Mouse (Mus musculus) embryonic facial prominence, embryonic 10.5 days (tissue): ENCODE results near the gene Slc43a2. TPM values are rescaled to one million over a fixed set of nuclear protein-coding genes. Genes with fewer than 3 reads are reported as not detected.

Source experiments
- DNase-seq: peaks from one replicate; pipeline ENCODE4 v3.0.0-alpha.2; 2017; ENCODE audit warnings: low spot score
- H3K27ac ChIP-seq: fragments of 300-500 bp; sonication (generic); replicated peaks from 2 replicates; pipeline ENCODE4 v1.5.1; 2016; ENCODE audit warnings: mild to moderate bottlenecking
- H3K27me3 ChIP-seq: fragments of 300-500 bp; sonication (generic); replicated peaks from 2 replicates; pipeline ENCODE4 v1.6.1; 2016; ENCODE audit warnings: low read depth, mild to moderate bottlenecking; ENCODE audit not compliant: poor library complexity, severe bottlenecking
- H3K36me3 ChIP-seq: fragments of 300-500 bp; sonication (generic); replicated peaks from 2 replicates; pipeline ENCODE4 v1.6.1; 2016; ENCODE audit warnings: mild to moderate bottlenecking, moderate library complexity
- H3K4me1 ChIP-seq: fragments of 300-500 bp; sonication (generic); 2 replicates; pipeline ENCODE4 v1.6.1; 2016
- H3K4me3 ChIP-seq: fragments of 300-500 bp; sonication (generic); 2 replicates; pipeline ENCODE4 v1.5.1; 2016; ENCODE audit warnings: mild to moderate bottlenecking, moderate library complexity
- H3K9me3 ChIP-seq: fragments of 300-500 bp; sonication (generic); 2 replicates; pipeline ENCODE4 v1.6.1; 2016; ENCODE audit warnings: mild to moderate bottlenecking
- WGBS: fragments of 180-500 bp; shearing (Covaris S2); methylation state at CpG from one replicate; pipeline ENCODE4 v1.1.7; 2016; 5-methylcytosine and 5-hydroxymethylcytosine counted together
- polyA plus RNA-seq: library from polyadenylated mRNA; unstranded; fragments of >200 nt; fragmentation: Nextera tagmentation; extraction: Ambion mirVana; gene quantifications from 2 replicates; pipeline ENCODE4 v1.2.1, GENCODE M21; 2016

Gene Slc43a2
- polyA plus RNA-seq, 1 experiment from 2014 or later, result 5.6 TPM

GRCm38 (mm10) chr11:75512301-75513018 lies 19.0 kb upstream of the Slc43a2 start:
- 78% methylated on average over 9 of the region's 9 CpGs for WGBS

GRCm38 (mm10) chr11:75513336-75513735 lies 18.2 kb upstream of the Slc43a2 start, which contains the start of gene Scarf1:
Scarf1 (plus strand) TSS chr11:75513540.
- 55% methylated on average over 8 of the region's 8 CpGs for WGBS
- Histone ChIP-seq H3K4me3 (peak within 1 kb of the TSS; percentile 2; the same call in 1 of the 2 replicates), H3K27ac (peak within 1 kb of the TSS; percentile 2; the same call in 1 of the 2 replicates), H3K9me3 (no peaks in the 10 kb centered on the region), H3K27me3 (no peaks in the 10 kb centered on the region), H3K36me3 (peaks cover 37% of the 10 kb centered on the region), H3K4me1 (peaks cover 32% of the 10 kb centered on the region)
- no peak for DNase-seq

More at GRCm38 (mm10) chr11:75512301-75513018, 19.0 kb upstream of the Slc43a2 start:
- no peak for DNase-seq
- Histone ChIP-seq H3K27me3 (no peaks in the 10 kb centered on the region), H3K4me1 (peaks cover 34% of the 10 kb centered on the region), H3K36me3 (peaks cover 45% of the 10 kb centered on the region), H3K27ac (no peak overlapping the region), H3K4me3 (0 out of 2 replicates have a peak overlapping the region, but pooled peaks have one; percentile 2), H3K9me3 (no peaks in the 10 kb centered on the region)

- Histone ChIP-seq H3K36me3 (peaks cover 21% of the 10 kb centered on the region), H3K27ac (no peak overlapping the region), H3K27me3 (no peaks in the 10 kb centered on the region), H3K9me3 (no peaks in the 10 kb centered on the region), H3K4me3 (no peak overlapping the region), H3K4me1 (peaks cover 14% of the 10 kb centered on the region)
- DNase-seq, result no peak
- 93% methylated on average over 25 of the region's 25 CpGs for WGBS
These were observed 16.3 kb upstream of the Slc43a2 start for GRCm38 (mm10) chr11:75515186-75515585.

- WGBS, result 81% methylated on average over 15 of the region's 15 CpGs
These were observed 11.5 kb upstream of the Slc43a2 start for GRCm38 (mm10) chr11:75519834-75520633.

GRCm38 (mm10) chr11:75521609-75522008 lies 9.9 kb upstream of the Slc43a2 start:
- Histone ChIP-seq H3K27ac (no peak overlapping the region), H3K36me3 (no peaks in the 10 kb centered on the region), H3K9me3 (no peaks in the 10 kb centered on the region), H3K27me3 (no peaks in the 10 kb centered on the region), H3K4me1 (no peaks in the 10 kb centered on the region), H3K4me3 (no peak overlapping the region)
- WGBS, result 86% methylated on average over 4 of the region's 4 CpGs
- DNase-seq, result no peak

More at GRCm38 (mm10) chr11:75519834-75520633, 11.5 kb upstream of the Slc43a2 start:
- H3K4me1 ChIP-seq, result no peaks in the 10 kb centered on the region
- H3K36me3 ChIP-seq, result 0 out of 2 replicates have a peak, but pooled peaks cover 3% of the 10 kb centered on the region
- H3K27me3 ChIP-seq, result no peaks in the 10 kb centered on the region
- no peak overlapping the region for H3K4me3 ChIP-seq
- DNase-seq, result no peak
- no peak overlapping the region for H3K27ac ChIP-seq
- no peaks in the 10 kb centered on the region for H3K9me3 ChIP-seq

- Histone ChIP-seq H3K27me3 (no peaks in the 10 kb centered on the region), H3K4me3 (no peak overlapping the region), H3K27ac (no peak overlapping the region), H3K36me3 (no peaks in the 10 kb centered on the region), H3K4me1 (no peaks in the 10 kb centered on the region), H3K9me3 (no peaks in the 10 kb centered on the region)
- DNase-seq, result no peak
- 87% methylated on average over 2 of the region's 2 CpGs for WGBS
These were observed 8.7 kb upstream of the Slc43a2 start for GRCm38 (mm10) chr11:75522793-75523192.

GRCm38 (mm10) chr11:75525531-75526125 lies 5.9 kb upstream of the Slc43a2 start:
- DNase-seq, result no peak
- no peak overlapping the region for H3K4me3 ChIP-seq
- 83% methylated on average over 15 of the region's 15 CpGs for WGBS
- no peaks in the 10 kb centered on the region for H3K9me3 ChIP-seq
- H3K27ac ChIP-seq, result no peak overlapping the region
- H3K36me3 ChIP-seq, result no peaks in the 10 kb centered on the region
- H3K4me1 ChIP-seq, result no peaks in the 10 kb centered on the region
- no peaks in the 10 kb centered on the region for H3K27me3 ChIP-seq

GRCm38 (mm10) chr11:75526943-75527342 lies 4.6 kb upstream of the Slc43a2 start:
- whole genome bisulfite sequencing, result 90% methylated on average over 6 of the region's 6 CpGs
- no peak for DNase-seq
- no peaks in the 10 kb centered on the region for H3K36me3 ChIP-seq
- H3K9me3 ChIP-seq, result no peaks in the 10 kb centered on the region
- H3K27ac ChIP-seq, result no peak overlapping the region
- H3K4me1 ChIP-seq, result peaks cover 5% of the 10 kb centered on the region
- no peaks in the 10 kb centered on the region for H3K27me3 ChIP-seq
- H3K4me3 ChIP-seq, result no peak overlapping the region

GRCm38 (mm10) chr11:75529771-75530170 lies 1.7 kb upstream of the Slc43a2 start:
- H3K27me3 ChIP-seq, result peaks cover 12% of the 10 kb centered on the region; the same call in 1 of the 2 replicates
- WGBS, result 53% methylated on average over 4 of the region's 4 CpGs
- no peaks in the 10 kb centered on the region for H3K9me3 ChIP-seq
- H3K27ac ChIP-seq, result no peak overlapping the region
- no peak overlapping the region for H3K4me3 ChIP-seq
- DNase-seq, result no peak
- no peaks in the 10 kb centered on the region for H3K36me3 ChIP-seq
- peaks cover 15% of the 10 kb centered on the region for H3K4me1 ChIP-seq

GRCm38 (mm10) chr11:75530325-75530724 lies 1.2 kb upstream of the Slc43a2 start:
- WGBS, result 1% methylated on average over 10 of the region's 10 CpGs
- DNase-seq, result peak; percentile 97
- H3K27ac ChIP-seq, result peak overlapping the region; percentile 96

GRCm38 (mm10) chr11:75530845-75531373 lies 585 bp upstream of the Slc43a2 start:
- H3K27me3 ChIP-seq, result peaks cover 12% of the 10 kb centered on the region; the same call in 1 of the 2 replicates
- DNase-seq, result no peak
- no peaks in the 10 kb centered on the region for H3K36me3 ChIP-seq
- H3K4me1 ChIP-seq, result peaks cover 24% of the 10 kb centered on the region
- peak overlapping the region; percentile 69 for H3K4me3 ChIP-seq
- no peaks in the 10 kb centered on the region for H3K9me3 ChIP-seq
- peak overlapping the region; percentile 96 for H3K27ac ChIP-seq
- WGBS, result under 1% methylated on average over 31 of the region's 31 CpGs

More at GRCm38 (mm10) chr11:75530325-75530724, 1.2 kb upstream of the Slc43a2 start:
- Histone ChIP-seq H3K4me3 (peak overlapping the region; percentile 69), H3K9me3 (no peaks in the 10 kb centered on the region), H3K36me3 (no peaks in the 10 kb centered on the region), H3K27me3 (peaks cover 12% of the 10 kb centered on the region; the same call in 1 of the 2 replicates), H3K4me1 (peaks cover 21% of the 10 kb centered on the region)
